Mouse (Mus musculus): ENCODE measurements at regions not wholly inside any gene's neighbourhood (a gene's known extent, or its start where the extent isn't known, plus 50 kb on each side); places are given as distances from the start of the nearest gene placed in this dataset.

DNA sequence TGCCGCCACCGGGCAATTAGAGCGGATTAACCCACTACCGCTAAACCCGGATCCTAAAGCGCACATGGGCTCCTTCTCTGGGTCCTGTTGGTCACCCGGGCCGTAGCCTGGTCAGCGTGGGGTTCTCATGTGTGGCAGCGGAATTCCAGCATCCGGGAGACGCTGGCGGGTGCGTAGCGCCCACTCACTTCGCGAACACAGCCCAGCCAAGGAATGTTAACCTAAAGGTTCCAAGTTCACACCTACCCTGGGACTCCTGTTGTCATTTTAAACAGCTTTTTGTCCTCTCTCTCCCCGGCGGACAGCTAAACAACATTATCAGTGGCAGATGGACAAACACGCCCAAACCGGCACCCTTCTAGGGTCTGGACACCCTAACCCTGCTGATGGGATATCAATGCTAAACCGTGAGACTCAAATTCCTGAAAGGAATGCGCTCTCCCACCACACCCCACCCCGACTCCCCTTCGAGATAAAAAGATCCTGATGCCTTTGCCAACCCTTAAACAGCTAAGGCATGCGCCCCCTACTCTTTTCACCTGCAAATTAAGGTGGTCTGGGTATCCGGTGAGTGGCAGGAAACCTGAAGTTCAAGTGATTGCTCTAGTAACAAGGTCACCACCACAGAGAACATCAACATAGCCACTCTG lies 49.8 kb upstream of the Fcgr1 start:
- H3K27ac ChIP-seq (ENCODE audit: low read depth, low read length): no peak overlapping the region
- H3K9me3 ChIP-seq (ENCODE audit: control insufficient read depth, low read length): no peaks in the 10 kb centered on the region

More for the DNA sequence above, 49.8 kb upstream of the Fcgr1 start:
- Histone ChIP-seq H3K4me1 (ENCODE audit: control insufficient read depth, insufficient read depth, low read depth, low read length) (no peaks in the 10 kb centered on the region), H3K27me3 (replicated peaks; ENCODE audit: control insufficient read depth, insufficient read depth, low read length) (peaks cover 35% of the 10 kb centered on the region), H3K36me3 (ENCODE audit: control insufficient read depth, insufficient read depth, low read length) (no peaks in the 10 kb centered on the region), H3K4me3 (ENCODE audit: low read length) (no peak overlapping the region), H3K4me2 (ENCODE audit: low read length) (no peak overlapping the region), H3K9ac (ENCODE audit: low read depth, low read length) (no peak overlapping the region)
- no peak for ATAC-seq
- 2% methylated on average over 26 of the region's 27 CpGs for WGBS
